Mouse (Mus musculus): Measurements from ENCODE around the gene Rasa3. TPM values are rescaled to one million over a fixed set of nuclear protein-coding genes. Genes with fewer than 3 reads are reported as not detected.

The Rasa3 gene
- polyA plus RNA-seq, 1 experiment from 2014 or later, result 33.0 TPM

GRCm38 (mm10) chr8:13529011-13529840, 148.2 kb downstream of the Rasa3 start:
- Histone ChIP-seq H3K36me3 (no peaks in the 10 kb centered on the region), H3K9me3 (peaks cover 5% of the 10 kb centered on the region; the same call in 1 of the 2 replicates), H3K4me1 (peaks cover 28% of the 10 kb centered on the region), H3K4me3 (no peak overlapping the region), H3K27me3 (ENCODE audit: insufficient read depth, poor library complexity, severe bottlenecking) (no peaks in the 10 kb centered on the region), H3K27ac (peak overlapping the region; percentile 65)
- 53% methylated on average over 15 of the region's 15 CpGs for WGBS
- no peak for DNase-seq (ENCODE audit: low spot score)

GRCm38 (mm10) chr8:13521392-13521791, 156.0 kb downstream of the Rasa3 start:
- DNase-seq (ENCODE audit: low spot score), result no peak
- Histone ChIP-seq H3K36me3 (no peaks in the 10 kb centered on the region), H3K4me1 (peaks cover 19% of the 10 kb centered on the region), H3K27ac (no peak overlapping the region), H3K27me3 (ENCODE audit: insufficient read depth, poor library complexity, severe bottlenecking) (no peaks in the 10 kb centered on the region), H3K4me3 (no peak overlapping the region), H3K9me3 (no peaks in the 10 kb centered on the region)
- 46% methylated on average over 7 of the region's 7 CpGs for WGBS

- Histone ChIP-seq H3K4me3 (no peak overlapping the region), H3K4me1 (peaks cover 24% of the 10 kb centered on the region), H3K9me3 (no peaks in the 10 kb centered on the region), H3K36me3 (no peaks in the 10 kb centered on the region), H3K27ac (no peak overlapping the region), H3K27me3 (ENCODE audit: insufficient read depth, poor library complexity, severe bottlenecking) (no peaks in the 10 kb centered on the region)
- 67% methylated on average over 6 of the region's 6 CpGs for WGBS
- no peak for DNase-seq (ENCODE audit: low spot score)
Observed at GRCm38 (mm10) chr8:13520349-13520748, 157.1 kb downstream of the Rasa3 start.

DNA sequence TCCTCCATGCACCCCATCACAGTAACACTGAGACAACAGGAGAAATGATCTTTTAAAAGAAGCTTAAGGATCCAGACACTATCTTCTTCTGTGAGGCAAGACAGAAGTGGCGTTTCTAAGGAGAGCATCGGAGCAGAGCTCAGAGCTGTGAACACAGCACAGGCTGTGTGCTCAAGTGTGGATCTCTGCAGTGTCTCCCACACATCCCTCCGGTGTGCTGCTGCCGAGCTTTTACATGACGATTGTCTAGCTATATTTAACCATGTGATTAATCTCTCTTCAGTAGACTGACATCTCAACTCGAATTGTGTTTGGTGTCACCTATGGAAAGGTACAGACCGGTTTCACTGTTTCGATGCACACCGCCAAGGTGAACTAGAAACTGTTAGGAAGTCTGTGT, 157.9 kb downstream of the Rasa3 start:
- Histone ChIP-seq H3K9me3 (no peaks in the 10 kb centered on the region), H3K4me3 (no peak overlapping the region), H3K36me3 (no peaks in the 10 kb centered on the region), H3K27ac (no peak overlapping the region), H3K4me1 (peaks cover 24% of the 10 kb centered on the region), H3K27me3 (ENCODE audit: insufficient read depth, poor library complexity, severe bottlenecking) (no peaks in the 10 kb centered on the region)
- no peak for DNase-seq (ENCODE audit: low spot score)
- whole genome bisulfite sequencing, result 63% methylated on average over 9 of the region's 9 CpGs

GRCm38 (mm10) chr8:13517284-13517781, 160.1 kb downstream of the Rasa3 start:
- DNase-seq (ENCODE audit: low spot score), result no peak
- Histone ChIP-seq H3K4me3 (no peak overlapping the region), H3K27ac (no peak overlapping the region), H3K4me1 (peaks cover 21% of the 10 kb centered on the region), H3K9me3 (no peaks in the 10 kb centered on the region), H3K27me3 (ENCODE audit: insufficient read depth, poor library complexity, severe bottlenecking) (no peaks in the 10 kb centered on the region; the same call in 1 of the 2 replicates), H3K36me3 (no peaks in the 10 kb centered on the region)
- 81% methylated on average over 6 of the region's 6 CpGs for WGBS

Other genes starting within 250 kb of the Rasa3 start
- gene Tmem255b, start 242.4 kb downstream of the Rasa3 start, polyA plus RNA-seq (2016; fragmentation: Nextera tagmentation; extraction: Ambion mirVana), result 0.18 TPM in 1 of 2 replicates, not detected in the other
- gene Gas6, start 183.1 kb downstream of the Rasa3 start, polyA plus RNA-seq (2016; fragmentation: Nextera tagmentation; extraction: Ambion mirVana), result 13.8 and 23.3 TPM in 2 replicates
- not detected in 2 replicates for gene 1700029H14Rik, start 115.1 kb downstream of the Rasa3 start, polyA plus RNA-seq (2016; fragmentation: Nextera tagmentation; extraction: Ambion mirVana)
- not detected in 2 replicates for gene Cfap97d2, start 28.3 kb upstream of the Rasa3 start, polyA plus RNA-seq (2016; fragmentation: Nextera tagmentation; extraction: Ambion mirVana)
- gene Cdc16, start 80.1 kb upstream of the Rasa3 start, polyA plus RNA-seq (2016; fragmentation: Nextera tagmentation; extraction: Ambion mirVana), result 160 and 186 TPM in 2 replicates
- gene Upf3a, start 108.0 kb upstream of the Rasa3 start, polyA plus RNA-seq (2016; fragmentation: Nextera tagmentation; extraction: Ambion mirVana), result 25.7 and 34.1 TPM in 2 replicates
- gene AF366264, start 160.8 kb upstream of the Rasa3 start, polyA plus RNA-seq (2016; fragmentation: Nextera tagmentation; extraction: Ambion mirVana), result not detected in 2 replicates
- gene Champ1, start 192.0 kb upstream of the Rasa3 start, polyA plus RNA-seq (2016; fragmentation: Nextera tagmentation; extraction: Ambion mirVana), result 22.5 and 29.2 TPM in 2 replicates
- gene Coprs, start 212.7 kb upstream of the Rasa3 start, polyA plus RNA-seq (2016; fragmentation: Nextera tagmentation; extraction: Ambion mirVana), result 84.0 and 91.7 TPM in 2 replicates

Measured in heart, embryonic 10.5 days (tissue).